Mouse (Mus musculus) layer of hippocampus, adult 2 months (tissue): Measurements from ENCODE around the gene Ak4. TPM values are rescaled to one million over a fixed set of nuclear protein-coding genes. Genes with fewer than 3 reads are reported as not detected.

Experiments
- DNase-seq, 2 experiments: peaks; one replicate each; pipeline ENCODE4 v3.0.0; 2022; ENCODE audit warnings: low spot score in 2 of 2
- H3K27ac ChIP-seq: fragments of 200-600 bp; 2 replicates; pipeline ENCODE4 v1.8.1; 2022
- H3K4me3 ChIP-seq: fragments of 200-600 bp; 2 replicates; pipeline ENCODE4 v1.8.1; 2022; ENCODE audit warnings: mild to moderate bottlenecking
- CTCF ChIP-seq: fragments of 200-600 bp; conservative IDR thresholded peaks from 2 replicates; pipeline ENCODE4 v1.8.1; 2022; ENCODE audit warnings: antibody characterized with exemption, mild to moderate bottlenecking, moderate library complexity
- total RNA-seq, 2 experiments: library from RNA; stranded (reverse); gene quantifications; 2 replicates each; pipeline ENCODE4 v1.2.3; 2021

Gene Ak4
- total RNA-seq, 2 experiments from 2014 or later, result 63.0 to 63.2 TPM

GRCm38 (mm10) chr4:101493611-101494197 is 74.6 kb downstream of the Ak4 start:
- no peak for TF ChIP-seq CTCF
- no peak overlapping the region for H3K4me3 ChIP-seq
- no peak overlapping the region for H3K27ac ChIP-seq
- DNase-seq, result no peak

- TF ChIP-seq CTCF, result no peak
- DNase-seq, result no peak
- Histone ChIP-seq H3K4me3 (peak overlapping the region; percentile 68), H3K27ac (peak overlapping the region; percentile 85)
Measured at GRCm38 (mm10) chr4:101496188-101496533, 77.1 kb downstream of the Ak4 start.

GRCm38 (mm10) chr4:101496534-101497237 is 77.6 kb downstream of the Ak4 start, which contains the start of gene Dnajc6:
TSS of gene Dnajc6 (plus strand) at chr4:101496648.
- no peak for DNase-seq
- no peak; the same call in 1 of the 2 replicates for TF ChIP-seq CTCF
- Histone ChIP-seq H3K27ac (peak within 1 kb of the TSS; percentile 85), H3K4me3 (peak within 1 kb of the TSS; percentile 68)

GRCm38 (mm10) chr4:101497336-101497735 is 78.3 kb downstream of the Ak4 start:
- no peak for DNase-seq
- H3K27ac ChIP-seq, result peak overlapping the region; percentile 85
- H3K4me3 ChIP-seq, result peak overlapping the region; percentile 68
- TF ChIP-seq CTCF, result no peak

GRCm38 (mm10) chr4:101504470-101505007 is 85.5 kb downstream of the Ak4 start:
- no peak for DNase-seq
- Histone ChIP-seq H3K4me3 (no peak overlapping the region), H3K27ac (no peak overlapping the region)
- no peak for TF ChIP-seq CTCF

- no peak for TF ChIP-seq CTCF
- Histone ChIP-seq H3K27ac (no peak overlapping the region), H3K4me3 (no peak overlapping the region)
- DNase-seq, result no peak
Measured at GRCm38 (mm10) chr4:101505966-101506365, 86.9 kb downstream of the Ak4 start.

- TF ChIP-seq CTCF, result peak; percentile 57
- H3K27ac ChIP-seq, result no peak overlapping the region
- DNase-seq, result no peak
- H3K4me3 ChIP-seq, result no peak overlapping the region
Measured at GRCm38 (mm10) chr4:101506372-101506771, 87.3 kb downstream of the Ak4 start.

GRCm38 (mm10) chr4:101507571-101508422 is 88.7 kb downstream of the Ak4 start:
- H3K27ac ChIP-seq, result peak overlapping the region; percentile 90
- peak; percentile 72 to 82 for DNase-seq
- peak overlapping the region; percentile 82 for H3K4me3 ChIP-seq
- TF ChIP-seq CTCF, result no peak

- peak overlapping the region; percentile 90 for H3K27ac ChIP-seq
- H3K4me3 ChIP-seq, result peak overlapping the region; percentile 82
- TF ChIP-seq CTCF, result no peak
- DNase-seq, result no peak
Measured at GRCm38 (mm10) chr4:101508431-101508830, 89.4 kb downstream of the Ak4 start.

- peak in 1 of 2 experiments; percentile 26 for DNase-seq
- Histone ChIP-seq H3K4me3 (peak overlapping the region; percentile 82), H3K27ac (peak overlapping the region; percentile 90)
- TF ChIP-seq CTCF, result no peak
Measured at GRCm38 (mm10) chr4:101508851-101509577, 89.9 kb downstream of the Ak4 start.

- Histone ChIP-seq H3K27ac (0 out of 2 replicates have a peak overlapping the region, but pooled peaks have one; percentile 90), H3K4me3 (peak overlapping the region; percentile 82)
- no peak for DNase-seq
- TF ChIP-seq CTCF, result no peak
Measured at GRCm38 (mm10) chr4:101510111-101510903, 91.2 kb downstream of the Ak4 start.

- TF ChIP-seq CTCF, result no peak
- Histone ChIP-seq H3K4me3 (peak overlapping the region; percentile 82), H3K27ac (no peak overlapping the region)
- DNase-seq, result no peak
Measured at GRCm38 (mm10) chr4:101510904-101511210, 91.8 kb downstream of the Ak4 start.
